Mouse (Mus musculus) liver, embryonic 15.5 days (tissue): ENCODE measurements around the gene Hist1h2ac. TPM values are rescaled to one million over a fixed set of nuclear protein-coding genes. Genes with fewer than 3 reads are reported as not detected.

ENCODE experiments used
- microRNA-seq: library from miRNA; unstranded; fragments of <30 nt; microRNA quantifications from one replicate; pipeline ENCODE4, GENCODE M21; 2016
- polyA plus RNA-seq: library from polyadenylated mRNA; unstranded; fragments of >200 nt; fragmentation: Nextera tagmentation; extraction: Ambion mirVana; gene quantifications from 2 replicates; pipeline ENCODE4 v1.2.1, GENCODE M21; 2015

Gene Hist1h2ac
- polyA plus RNA-seq, 1 experiment from 2014 or later: 1.2 TPM

Small RNA genes within 50 kb of the gene (microRNA-seq; reads per million reads assigned to microRNA genes)
- gene Gm44350: not detected

Other genes with a start within 250 kb of the Hist1h2ac start
- 1.6 and 2.1 TPM in 2 replicates for gene Btn1a1, start 218.0 kb downstream of the Hist1h2ac start, polyA plus RNA-seq
- gene Btn2a2, start 195.1 kb downstream of the Hist1h2ac start, polyA plus RNA-seq: not detected in 2 replicates
- 4.6 and 7.0 TPM in 2 replicates for gene Hist1h4h, start 152.9 kb downstream of the Hist1h2ac start, polyA plus RNA-seq
- 8.3 and 9.7 TPM in 2 replicates for gene Hist1h2af, start 150.0 kb downstream of the Hist1h2ac start, polyA plus RNA-seq
- gene Hist1h3g, start 148.5 kb downstream of the Hist1h2ac start, polyA plus RNA-seq: 9.4 and 11.7 TPM in 2 replicates
- 1.5 and 1.6 TPM in 2 replicates for gene Hist1h2bh, start 140.6 kb downstream of the Hist1h2ac start, polyA plus RNA-seq
- gene Hist1h3f, start 139.9 kb downstream of the Hist1h2ac start, polyA plus RNA-seq: 0.99 and 1.4 TPM in 2 replicates
- gene Hist1h4f, start 132.3 kb downstream of the Hist1h2ac start, polyA plus RNA-seq: 1.4 and 2.5 TPM in 2 replicates
- gene Hist1h1d, start 130.7 kb downstream of the Hist1h2ac start, polyA plus RNA-seq: 1.1 TPM in 2 replicates
- 2.7 and 4.4 TPM in 2 replicates for gene Hist1h3e, start 121.6 kb downstream of the Hist1h2ac start, polyA plus RNA-seq
- 75.0 and 100 TPM in 2 replicates for gene Hist1h2ae, start 112.7 kb downstream of the Hist1h2ac start, polyA plus RNA-seq
- gene Hist1h2bg, start 112.6 kb downstream of the Hist1h2ac start, polyA plus RNA-seq: 10.0 and 11.6 TPM in 2 replicates
- 4.0 and 6.7 TPM in 2 replicates for gene Hist1h2bf, start 109.8 kb downstream of the Hist1h2ac start, polyA plus RNA-seq
- gene Hist1h2ad, start 109.6 kb downstream of the Hist1h2ac start, polyA plus RNA-seq: 3.6 and 4.1 TPM in 2 replicates
- gene Hist1h3d, start 108.2 kb downstream of the Hist1h2ac start, polyA plus RNA-seq: 6.0 and 7.4 TPM in 2 replicates
- 125 and 146 TPM in 2 replicates for gene Hist1h4d, start 102.3 kb downstream of the Hist1h2ac start, polyA plus RNA-seq
- 1.8 and 1.9 TPM in 2 replicates for gene Hist1h2be, start 62.8 kb downstream of the Hist1h2ac start, polyA plus RNA-seq
- gene Hist1h1e, start 61.4 kb downstream of the Hist1h2ac start, polyA plus RNA-seq: 24.7 and 26.6 TPM in 2 replicates
- gene Hist1h2bc, start 251 bp upstream of the Hist1h2ac start, polyA plus RNA-seq: 136 and 151 TPM in 2 replicates
- gene Hist1h1t, start 11.9 kb upstream of the Hist1h2ac start, polyA plus RNA-seq: 0.17 TPM in 1 of 2 replicates, not detected in the other
- gene Hist1h4c, start 14.5 kb upstream of the Hist1h2ac start, polyA plus RNA-seq: 7.3 and 8.8 TPM in 2 replicates
- 13.6 and 16.4 TPM in 2 replicates for gene Hfe, start 26.9 kb upstream of the Hist1h2ac start, polyA plus RNA-seq
- 81.0 and 85.5 TPM in 2 replicates for gene Hist1h1c, start 54.9 kb upstream of the Hist1h2ac start, polyA plus RNA-seq
- 6.4 and 7.3 TPM in 2 replicates for gene Hist1h3c, start 61.7 kb upstream of the Hist1h2ac start, polyA plus RNA-seq
- gene Hist1h2bb, start 62.8 kb upstream of the Hist1h2ac start, polyA plus RNA-seq: 5.6 and 5.7 TPM in 2 replicates
- gene Hist1h2ab, start 67.2 kb upstream of the Hist1h2ac start, polyA plus RNA-seq: 60.0 and 64.5 TPM in 2 replicates
- 13.6 and 15.4 TPM in 2 replicates for gene Hist1h3b, start 68.3 kb upstream of the Hist1h2ac start, polyA plus RNA-seq
- gene Hist1h4b, start 73.1 kb upstream of the Hist1h2ac start, polyA plus RNA-seq: 2.7 and 4.1 TPM in 2 replicates
- gene Hist1h4a, start 77.3 kb upstream of the Hist1h2ac start, polyA plus RNA-seq: 0.40 TPM in 1 of 2 replicates, not detected in the other
- gene Hist1h3a, start 78.4 kb upstream of the Hist1h2ac start, polyA plus RNA-seq: 6.4 and 7.6 TPM in 2 replicates
- 3.5 and 4.3 TPM in 2 replicates for gene Hist1h1a, start 79.7 kb upstream of the Hist1h2ac start, polyA plus RNA-seq
- not detected in 2 replicates for gene Trim38, start 86.0 kb upstream of the Hist1h2ac start, polyA plus RNA-seq
- 1.5 and 1.8 TPM in 2 replicates for gene Slc17a2, start 123.0 kb upstream of the Hist1h2ac start, polyA plus RNA-seq
- 6.5 and 7.5 TPM in 2 replicates for gene Slc17a3, start 155.5 kb upstream of the Hist1h2ac start, polyA plus RNA-seq
- gene Slc17a1, start 183.8 kb upstream of the Hist1h2ac start, polyA plus RNA-seq: 0.32 and 0.59 TPM in 2 replicates
- gene Slc17a4, start 231.1 kb upstream of the Hist1h2ac start, polyA plus RNA-seq: 0.09 and 0.24 TPM in 2 replicates